Mouse (Mus musculus): ENCODE data around the gene Wasl.

DNA sequence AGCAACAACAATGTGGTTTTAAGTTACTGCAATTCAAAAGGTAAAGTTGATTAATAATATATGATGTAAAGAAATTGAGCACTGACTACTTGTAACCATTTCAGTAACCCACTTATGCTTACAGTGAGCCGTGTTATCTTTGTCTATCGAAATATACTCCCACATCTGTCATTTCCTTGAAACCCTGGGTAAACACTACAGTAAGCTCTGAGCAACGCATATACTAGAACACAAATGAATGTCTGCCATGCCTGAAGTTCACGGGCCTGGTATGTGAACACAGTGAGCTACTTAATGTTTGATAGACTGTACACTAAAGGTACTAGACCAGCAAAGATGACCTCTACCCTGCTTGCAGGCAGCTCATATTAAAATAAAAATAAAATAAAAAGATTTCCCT, 2.3 kb downstream of the Wasl start:
- TF ChIP-seq TCF12 (IDR thresholded peaks at IDR 0.05; ENCODE audit: insufficient read depth, poor library complexity, severe bottlenecking) (no peak), POLR2A (IDR thresholded peaks at IDR 0.05; ENCODE audit: insufficient read length, low read depth) (no peak), USF1 (IDR thresholded peaks at IDR 0.05; ENCODE audit: low read depth) (no peak), MYOD1 (IDR thresholded peaks at IDR 0.05; ENCODE audit: control insufficient read depth in 1 of 3, insufficient read length in 2 of 3, low read depth in 2 of 3) (no peak), CEBPB (IDR thresholded peaks at IDR 0.05; ENCODE audit: insufficient read depth, poor library complexity, severe bottlenecking) (no peak), MYOG (IDR thresholded peaks at IDR 0.05; ENCODE audit: control insufficient read depth in 1 of 3, insufficient read depth in 1 of 3, insufficient read length in 2 of 3, low read depth in 2 of 3) (no peak), MAX (IDR thresholded peaks at IDR 0.05; ENCODE audit: low read depth) (no peak), E2F4 (IDR thresholded peaks at IDR 0.05; ENCODE audit: insufficient read depth) (no peak), TCF3 (IDR thresholded peaks at IDR 0.05; ENCODE audit: insufficient read length, low read depth) (no peak), POLR2AphosphoS2 (IDR thresholded peaks at IDR 0.05; ENCODE audit: insufficient read length, low read depth) (no peak)
